Mouse (Mus musculus) left cerebral cortex, postnatal 36 days (tissue): ENCODE results near the gene Gnai3. TPM values are rescaled to one million over a fixed set of nuclear protein-coding genes. Genes with fewer than 3 reads are reported as not detected.

ENCODE experiments used
- DNase-seq, 2 experiments: peaks; one replicate each; pipeline ENCODE4 v3.0.0; 2021 to 2022; ENCODE audit warnings: low spot score in 2 of 2, mixed read lengths in 1 of 2
- intact Hi-C: fragments of 180-260 bp; cut with DNase I; formaldehyde crosslinking; loops from one replicate; pipeline ENCODE4 v1.15.1; 2025
- total RNA-seq, 2 experiments: library from RNA; stranded (reverse); gene quantifications; 2 replicates each; pipeline ENCODE4 v1.2.3; 2021

Gene Gnai3
- total RNA-seq, 2 experiments from 2014 or later: 26.9 to 27.0 TPM

DNA sequence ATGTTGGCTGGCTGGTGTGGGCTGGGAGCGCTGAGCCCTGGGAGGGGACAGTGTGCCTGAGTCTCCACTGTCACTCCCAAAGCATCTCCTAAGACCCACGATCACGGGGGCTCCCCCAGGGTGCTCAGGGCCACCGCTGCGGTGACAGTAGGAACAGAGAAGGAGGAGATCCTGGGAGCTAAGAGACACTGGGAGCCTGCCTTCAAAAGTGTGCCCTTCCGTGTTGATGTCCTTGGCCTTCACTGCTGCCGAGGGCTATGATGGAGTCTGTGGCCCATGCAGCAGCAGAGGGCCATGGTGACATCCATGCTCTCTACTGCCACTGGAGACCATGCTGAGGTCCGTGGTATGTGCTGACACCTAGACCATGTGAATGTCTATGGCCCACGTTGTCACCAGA is 80.4 kb downstream of the Gnai3 start:
- DNase-seq: no peak
- intact Hi-C loops: loop anchor here (10.0 kb wide), 1 partner anchor 371 kb away; the partner anchor contains the start of gene Ahcyl1

DNA sequence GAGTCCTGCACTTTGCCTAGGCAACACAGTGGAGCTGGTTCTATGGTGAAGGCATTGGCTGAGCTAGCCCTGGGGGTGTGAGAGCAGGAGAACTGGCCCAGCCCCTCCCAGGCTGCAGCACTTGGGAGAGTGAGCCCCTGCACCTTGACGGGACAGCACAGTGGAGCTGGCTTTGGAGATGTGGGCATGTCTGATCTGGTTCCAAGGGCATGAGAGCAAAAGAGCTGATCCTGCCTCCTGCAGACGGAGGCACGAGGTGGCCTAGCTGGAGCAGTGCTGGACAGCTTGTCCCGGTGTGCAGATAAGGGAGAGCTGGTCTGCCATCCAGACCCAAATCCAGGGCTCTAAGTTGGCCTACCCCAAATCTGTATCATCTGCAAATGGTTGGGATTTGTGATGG is 81.3 kb downstream of the Gnai3 start:
- DNase-seq: no peak
- intact Hi-C loops: loop anchor here (5.0 to 10.0 kb wide), 2 partner anchors 147 to 370 kb away; partner anchors contain the start of gene Ahcyl1

DNA sequence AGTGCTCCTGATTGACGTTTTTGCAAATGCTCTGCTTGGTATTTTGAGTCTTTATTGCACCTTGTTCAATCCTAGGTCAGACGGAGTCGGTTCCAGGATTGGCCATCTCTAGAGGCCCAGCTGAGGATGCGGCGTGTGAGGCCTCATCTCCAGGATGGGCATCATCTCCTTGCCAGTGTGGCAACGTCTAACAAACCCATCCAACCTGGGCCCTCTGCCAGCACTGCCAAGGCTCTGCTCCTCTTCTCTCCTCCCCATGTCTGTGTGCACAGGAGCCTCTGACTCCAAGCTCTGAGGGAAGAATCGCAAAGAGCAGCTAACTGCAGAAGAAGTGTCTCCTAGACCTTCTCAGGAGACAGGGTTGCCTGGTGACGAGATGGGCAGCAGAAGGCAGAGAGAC is 83.3 kb downstream of the Gnai3 start:
- DNase-seq: no peak
- intact Hi-C loops: loop anchor here (2.0 to 10.0 kb wide), 3 partner anchors 145 to 368 kb away; partner anchors contain the start of gene Ahcyl1

DNA sequence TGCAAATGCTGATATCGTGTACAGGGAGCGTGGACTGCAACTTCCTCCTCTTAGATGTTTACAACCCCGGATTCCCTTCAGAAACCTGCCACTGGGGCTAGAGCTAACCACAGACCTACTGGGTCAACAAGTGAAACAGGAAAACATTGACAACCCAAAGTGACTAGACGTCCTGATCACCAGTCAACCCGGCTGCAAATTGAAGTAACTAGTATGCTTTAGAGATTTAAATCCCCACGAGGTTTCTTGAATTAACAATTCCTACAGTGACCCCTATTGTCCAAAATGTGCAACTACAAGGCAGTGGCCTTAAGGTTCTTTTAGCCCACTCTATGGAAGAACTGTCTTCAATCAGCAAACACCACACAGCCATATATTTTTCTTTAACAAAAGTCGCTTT is 84.5 kb downstream of the Gnai3 start:
- no peak for DNase-seq
- intact Hi-C loops: loop anchor here (5.0 to 10.0 kb wide), 2 partner anchors 144 to 367 kb away; partner anchors contain the start of gene Ahcyl1

Other genes with a start within 250 kb of the Gnai3 start
- 10 to 100 TPM; 81.4 to 92.9 TPM for gene Gstm7, start 214.3 kb downstream of the Gnai3 start, total RNA-seq
- gene Gstm6, start 202.4 kb downstream of the Gnai3 start, total RNA-seq: 1 to 10 TPM; 4.0 to 4.7 TPM
- not detected for gene Gstm3, start 176.9 kb downstream of the Gnai3 start, total RNA-seq
- 1 to 10 TPM; 2.6 to 2.9 TPM for gene Gstm2, start 159.7 kb downstream of the Gnai3 start, total RNA-seq
- gene Gstm1, start 128.2 kb downstream of the Gnai3 start, total RNA-seq: 100 to 1,000 TPM; 237 to 250 TPM
- 10 to 100 TPM in 1 of 2 experiments, 1 to 10 TPM in 1; 7.8 to 11.8 TPM for gene Gstm4, start 101.3 kb downstream of the Gnai3 start, total RNA-seq
- gene Ampd2, start 59.5 kb downstream of the Gnai3 start, total RNA-seq: 10 to 100 TPM; 48.9 to 52.9 TPM
- gene Gnat2, start 53.4 kb downstream of the Gnai3 start, total RNA-seq: not detected
- gene Gpr61, start 8.7 kb upstream of the Gnai3 start, total RNA-seq: 10 to 100 TPM; 18.1 to 19.1 TPM
- 10 to 100 TPM; 71.3 to 78.0 TPM for gene Amigo1, start 40.2 kb upstream of the Gnai3 start, total RNA-seq
- gene Cyb561d1, start 55.1 kb upstream of the Gnai3 start, total RNA-seq: 10 to 100 TPM; 15.0 to 21.4 TPM
- 10 to 100 TPM; 20.5 to 32.5 TPM for gene Atxn7l2, start 64.8 kb upstream of the Gnai3 start, total RNA-seq
- gene Sypl2, start 80.5 kb upstream of the Gnai3 start, total RNA-seq: 1 to 10 TPM; 1.0 to 1.9 TPM
- 10 to 100 TPM; 68.7 to 77.3 TPM for gene Psma5, start 110.8 kb upstream of the Gnai3 start, total RNA-seq
- 100 to 1,000 TPM; 299 to 314 TPM for gene Sort1, start 137.9 kb upstream of the Gnai3 start, total RNA-seq
- gene Mybphl, start 218.8 kb upstream of the Gnai3 start, total RNA-seq: under 1 TPM in 1 of 2 experiments, not detected in 1; 0.25 TPM
- gene Psrc1, start 237.7 kb upstream of the Gnai3 start, total RNA-seq: 10 to 100 TPM; 12.9 to 18.3 TPM